Comparison of ENCODE assay signal across 26 mouse cellular contexts in the genomic region with DNA sequence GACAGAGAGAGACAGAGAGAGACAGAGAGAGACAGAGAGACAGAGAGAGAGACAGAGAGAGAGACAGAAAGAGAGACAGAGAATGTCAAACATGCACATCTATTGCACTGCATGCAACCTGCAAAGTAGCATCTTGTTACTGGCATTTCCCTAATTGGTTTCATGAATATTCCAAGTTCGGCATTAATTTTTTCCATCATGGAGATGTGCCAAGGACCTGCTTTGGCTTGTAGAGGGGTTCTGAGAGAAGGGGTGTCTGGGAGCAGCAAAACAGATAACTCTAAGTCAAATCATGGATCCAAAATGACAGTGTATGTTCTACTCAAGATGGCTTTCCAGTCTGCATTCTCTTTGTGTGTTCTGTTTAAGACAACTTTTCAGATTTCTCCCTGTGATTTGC.
"Had no signal": no experiment of that assay in that cellular context is flagged by ENCODE, and none has a peak within 500 bp of the region (broad histone marks: within the 10 kb centered on the region; RNA-seq: fewer than 3 reads in every experiment).

No protein-coding gene starts in this region.

- H3K9me3 ChIP-seq: embryonic facial prominence, embryonic 10.5 days; embryonic facial prominence, embryonic 12.5 days; embryonic facial prominence, embryonic 13.5 days; embryonic facial prominence, embryonic 15.5 days; forebrain, embryonic 10.5 days; forebrain, embryonic 12.5 days; forebrain, embryonic 15.5 days; heart, embryonic 10.5 days had no signal

- H3K4me3 ChIP-seq: embryonic facial prominence, embryonic 10.5 days; embryonic facial prominence, embryonic 12.5 days; embryonic facial prominence, embryonic 13.5 days; embryonic facial prominence, embryonic 15.5 days; erythroblast, embryonic 14.5 days; forebrain, embryonic 10.5 days; forebrain, embryonic 12.5 days; forebrain, embryonic 15.5 days; gastrocnemius, adult 2 months; heart, adult 2 months; heart, embryonic 10.5 days had no signal

- H3K9ac ChIP-seq: embryonic facial prominence, embryonic 12.5 days; embryonic facial prominence, embryonic 13.5 days; embryonic facial prominence, embryonic 15.5 days; forebrain, embryonic 12.5 days; forebrain, embryonic 15.5 days; forebrain, postnatal 0 days had no signal

- DNase-seq: cerebellum, adult 8-10 months; cerebellum, adult 9-11 months; cerebellum, postnatal 10 days; cerebellum, postnatal 14 days; cerebellum, postnatal 25 days; cerebellum, postnatal 36 days; embryo, embryonic 11 days; forebrain, postnatal 0 days; gastrocnemius, adult 2 months; gastrocnemius, postnatal 10 days; gastrocnemius, postnatal 14 days; gastrocnemius, postnatal 25 days; gastrocnemius, postnatal 36 days; heart, adult 11 months; heart, adult 18-20 months; heart, adult 2 months had no signal

- ATAC-seq: forebrain, embryonic 15.5 days; forebrain, embryonic 16.5 days; forebrain, postnatal 0 days had no signal

- H3K36me3 ChIP-seq: embryonic facial prominence, embryonic 10.5 days; embryonic facial prominence, embryonic 12.5 days; embryonic facial prominence, embryonic 13.5 days; embryonic facial prominence, embryonic 15.5 days; forebrain, embryonic 10.5 days; forebrain, embryonic 12.5 days; forebrain, embryonic 15.5 days; heart, embryonic 10.5 days had no signal

- H3K27me3 ChIP-seq: embryonic facial prominence, embryonic 12.5 days; embryonic facial prominence, embryonic 13.5 days; embryonic facial prominence, embryonic 15.5 days; forebrain, embryonic 12.5 days; forebrain, embryonic 15.5 days had no signal

- H3K27ac ChIP-seq: embryonic facial prominence, embryonic 10.5 days; embryonic facial prominence, embryonic 12.5 days; embryonic facial prominence, embryonic 13.5 days; embryonic facial prominence, embryonic 15.5 days; forebrain, embryonic 10.5 days; forebrain, embryonic 12.5 days; forebrain, embryonic 15.5 days; gastrocnemius, adult 2 months; heart, adult 2 months; heart, embryonic 10.5 days had no signal

- H3K4me1 ChIP-seq: embryonic facial prominence, embryonic 10.5 days; embryonic facial prominence, embryonic 12.5 days; embryonic facial prominence, embryonic 13.5 days; embryonic facial prominence, embryonic 15.5 days; forebrain, embryonic 10.5 days; forebrain, embryonic 12.5 days; forebrain, embryonic 15.5 days; heart, embryonic 10.5 days had no signal

- H3K4me2 ChIP-seq: embryonic facial prominence, embryonic 12.5 days; embryonic facial prominence, embryonic 13.5 days; embryonic facial prominence, embryonic 15.5 days; forebrain, embryonic 12.5 days; forebrain, embryonic 15.5 days had no signal
